25 mouse cellular contexts compared by ENCODE assay signal in genomic region chr14:118958010-118958409, GRCm38 (mm10). TPM values are rescaled to one million over a fixed set of nuclear protein-coding genes. Genes with fewer than 3 reads are reported as not detected.
DNase-seq lines count a peak whose midpoint lies in the region; ATAC-seq lines count a peak whose summit lies in the region.
"Had no signal": no experiment of that assay in that cellular context is flagged by ENCODE, and none has a peak within 500 bp of the region (broad histone marks: within the 10 kb centered on the region; RNA-seq: fewer than 3 reads in every experiment).

No protein-coding gene starts in this region.

- H3K4me3 ChIP-seq in forebrain, embryonic 13.5 days, result no peak overlapping the region
- no peak overlapping the region for H3K4me3 ChIP-seq in forebrain, embryonic 12.5 days (replicated peaks)
- no peak overlapping the region for H3K4me3 ChIP-seq in midbrain, embryonic 16.5 days (ENCODE audit: low read depth, low read length)
- H3K4me3 ChIP-seq: heart, adult 2 months had no signal

- H3K4me1 ChIP-seq in forebrain, embryonic 13.5 days, result 0 out of 2 replicates have a peak, but pooled peaks cover 6% of the 10 kb centered on the region
- H3K4me1 ChIP-seq in forebrain, embryonic 12.5 days, result no peaks in the 10 kb centered on the region
- H3K4me1 ChIP-seq in midbrain, embryonic 16.5 days (ENCODE audit: control insufficient read depth, insufficient read depth, low read length), result no peaks in the 10 kb centered on the region

- H3K4me2 ChIP-seq in forebrain, embryonic 13.5 days, result no peak overlapping the region
- H3K4me2 ChIP-seq in forebrain, embryonic 12.5 days, result no peak overlapping the region
- H3K4me2 ChIP-seq in midbrain, embryonic 16.5 days (ENCODE audit: low read length), result no peak overlapping the region
- H3K4me2 ChIP-seq: heart, embryonic 11.5 days; hindbrain, embryonic 14.5 days had no signal

- H3K27ac ChIP-seq in forebrain, embryonic 13.5 days, result no peak overlapping the region
- no peak overlapping the region for H3K27ac ChIP-seq in forebrain, embryonic 12.5 days
- H3K27ac ChIP-seq in midbrain, embryonic 16.5 days (ENCODE audit: low read length), result no peak overlapping the region
- H3K27ac ChIP-seq: heart, adult 2 months; hindbrain, embryonic 14.5 days; kidney, postnatal 0 days had no signal

- no peaks in the 10 kb centered on the region for H3K27me3 ChIP-seq in forebrain, embryonic 13.5 days
- no peaks in the 10 kb centered on the region for H3K27me3 ChIP-seq in forebrain, embryonic 12.5 days
- no peaks in the 10 kb centered on the region for H3K27me3 ChIP-seq in midbrain, embryonic 16.5 days (ENCODE audit: control insufficient read depth, insufficient read depth, low read depth, low read length)
- H3K27me3 ChIP-seq: CH12.LX, Patski had no signal

- peak; percentile 73 for ATAC-seq in forebrain, embryonic 13.5 days
- no peak for ATAC-seq in forebrain, embryonic 12.5 days (ENCODE audit: low FRiP score)
- ATAC-seq in frontal cortex, adult (ENCODE audit: low TSS enrichment), result peak; percentile 50
- no peak for ATAC-seq in midbrain, embryonic 16.5 days
- ATAC-seq: intestine, postnatal 0 days; Patski had no signal

- no peak for DNase-seq in frontal cortex, adult 2 months (ENCODE audit: extremely low spot score in 1 of 2, low spot score in 1 of 2)
- DNase-seq in brain, adult 2 months (ENCODE audit: low read depth, low spot score), result peak; percentile 55
- DNase-seq in fat pad, adult 2 months (ENCODE audit: extremely low read depth, low read depth, low spot score), result peak; percentile 31
- DNase-seq in adrenal gland, adult (ENCODE audit: inconsistent age in 2 of 2, low spot score in 1 of 2), result no peak
- DNase-seq: adrenal gland, adult 2 months; adrenal gland, postnatal 14 days; B cell, adult 2 months; cerebellum, adult 18-20 months; cerebellum, adult 9-10 months; cerebellum, postnatal 14 days; gastrocnemius, postnatal 25 days; heart, adult 2 months; heart, postnatal 4 days; kidney, adult 2 months had no signal

- H3K36me3 ChIP-seq in forebrain, embryonic 13.5 days (ENCODE audit: poor library complexity, severe bottlenecking), result peaks cover 56% of the 10 kb centered on the region
- peaks cover 53% of the 10 kb centered on the region for H3K36me3 ChIP-seq in forebrain, embryonic 12.5 days (replicated peaks)
- H3K36me3 ChIP-seq in midbrain, embryonic 16.5 days (ENCODE audit: control insufficient read depth, insufficient read depth, low read length), result peaks cover 20% of the 10 kb centered on the region

- 93% methylated on average over 3 of the region's 3 CpGs for WGBS in forebrain, embryonic 13.5 days
- 94% methylated on average over 3 of the region's 3 CpGs for WGBS in forebrain, embryonic 12.5 days
- WGBS in midbrain, embryonic 16.5 days, result 90% methylated on average over 3 of the region's 3 CpGs

- no peak overlapping the region for H3K9ac ChIP-seq in forebrain, embryonic 13.5 days
- H3K9ac ChIP-seq in forebrain, embryonic 12.5 days, result no peak overlapping the region
- no peak overlapping the region for H3K9ac ChIP-seq in midbrain, embryonic 16.5 days (ENCODE audit: low read depth, low read length)
- H3K9ac ChIP-seq: hindbrain, embryonic 14.5 days had no signal

- no peaks in the 10 kb centered on the region for H3K9me3 ChIP-seq in forebrain, embryonic 13.5 days (replicated peaks)
- H3K9me3 ChIP-seq in forebrain, embryonic 12.5 days, result no peaks in the 10 kb centered on the region
- no peaks in the 10 kb centered on the region for H3K9me3 ChIP-seq in midbrain, embryonic 16.5 days (replicated peaks; ENCODE audit: control insufficient read depth, low read length, poor library complexity, severe bottlenecking)
- H3K9me3 ChIP-seq: G1E had no signal

RNA-seq across cellular contexts. Expression of gene Dnajc3, which starts 20.2 kb away (rescaled TPM):
- 17.4 and 17.5 TPM in 2 replicates for polyA plus RNA-seq in forebrain, embryonic 13.5 days (2015; fragmentation: Nextera tagmentation; extraction: Ambion mirVana)
- 23.0 and 25.0 TPM in 2 replicates for polyA plus RNA-seq in forebrain, embryonic 12.5 days (2016; fragmentation: Nextera tagmentation; extraction: Ambion mirVana)
- 20.1 and 22.2 TPM in 2 replicates for polyA plus RNA-seq in frontal cortex, adult 2 months (2012; rRNA removed)
- 20.2 and 21.3 TPM in 2 replicates for polyA plus RNA-seq in midbrain, embryonic 16.5 days (2015; fragmentation: Nextera tagmentation; extraction: Ambion mirVana)

RNA-seq across cellular contexts. Expression of gene Dzip1, which starts 32.8 kb away (rescaled TPM):
- 27.2 and 28.1 TPM in 2 replicates for polyA plus RNA-seq in forebrain, embryonic 13.5 days (2015; fragmentation: Nextera tagmentation; extraction: Ambion mirVana)
- polyA plus RNA-seq in forebrain, embryonic 12.5 days (2016; fragmentation: Nextera tagmentation; extraction: Ambion mirVana), result 31.3 and 32.1 TPM in 2 replicates
- polyA plus RNA-seq in frontal cortex, adult 2 months (2012; rRNA removed), result 112 and 121 TPM in 2 replicates
- polyA plus RNA-seq in midbrain, embryonic 16.5 days (2015; fragmentation: Nextera tagmentation; extraction: Ambion mirVana), result 88.3 and 103 TPM in 2 replicates

Comparison
In these comparisons a context has a peak if more than half of its experiments do, and no peak if none do; other contexts are left out.
1. ATAC-seq: peak in forebrain, embryonic 13.5 days (single experiment) and frontal cortex, adult (single experiment); none in forebrain, embryonic 12.5 days (single experiment) and midbrain, embryonic 16.5 days (single experiment).
2. DNase-seq: peak in brain, adult 2 months (single experiment) and fat pad, adult 2 months (single experiment); none in frontal cortex, adult 2 months (0 of 2) and adrenal gland, adult (0 of 2).